Mouse (Mus musculus) right cerebral cortex, postnatal 14 days (tissue): Measurements from ENCODE around the gene Itprid2.

Experiments used
- DNase-seq: peaks from one replicate; pipeline ENCODE4 v3.0.0; 2022

Gene Itprid2

DNA sequence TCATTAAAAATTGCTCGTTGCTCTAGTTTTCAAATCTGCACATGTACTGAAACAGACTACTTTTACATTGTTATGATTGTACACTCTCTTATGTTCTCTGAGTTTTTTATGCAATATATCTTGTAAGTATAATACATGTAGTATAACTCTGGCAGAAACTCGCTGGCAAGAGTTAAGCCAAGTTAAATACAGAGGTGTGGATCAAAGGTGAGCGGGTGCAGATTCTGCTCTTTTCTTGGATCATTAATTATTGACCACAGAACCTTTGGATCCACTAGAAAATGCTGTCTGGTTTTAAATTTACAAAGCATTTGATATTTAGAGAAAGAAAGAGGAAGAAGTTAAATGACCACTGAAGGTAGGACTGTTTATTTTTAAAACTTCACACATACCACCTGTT is 16.5 kb downstream of the Itprid2 start:
- DNase-seq, result no peak

DNA sequence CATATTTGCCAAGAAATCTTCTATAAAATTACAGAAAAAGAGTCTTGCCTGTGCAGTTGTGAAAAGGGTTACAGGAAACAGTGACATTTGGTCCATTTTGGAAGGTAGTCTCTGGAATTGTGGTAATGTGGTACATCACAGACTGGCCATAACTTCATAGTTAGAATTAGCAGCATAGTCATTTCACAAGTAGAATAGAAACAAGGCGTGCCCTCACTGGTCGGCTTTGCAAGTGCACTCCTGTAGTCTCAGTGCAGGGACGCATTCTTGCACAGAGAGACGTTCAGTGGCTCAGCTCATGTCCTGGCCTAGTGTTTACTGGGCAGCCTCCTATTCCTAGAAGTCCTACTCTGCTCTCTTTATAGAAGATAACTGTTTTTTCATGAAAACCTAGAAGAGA is 17.4 kb downstream of the Itprid2 start:
- DNase-seq, result no peak

DNA sequence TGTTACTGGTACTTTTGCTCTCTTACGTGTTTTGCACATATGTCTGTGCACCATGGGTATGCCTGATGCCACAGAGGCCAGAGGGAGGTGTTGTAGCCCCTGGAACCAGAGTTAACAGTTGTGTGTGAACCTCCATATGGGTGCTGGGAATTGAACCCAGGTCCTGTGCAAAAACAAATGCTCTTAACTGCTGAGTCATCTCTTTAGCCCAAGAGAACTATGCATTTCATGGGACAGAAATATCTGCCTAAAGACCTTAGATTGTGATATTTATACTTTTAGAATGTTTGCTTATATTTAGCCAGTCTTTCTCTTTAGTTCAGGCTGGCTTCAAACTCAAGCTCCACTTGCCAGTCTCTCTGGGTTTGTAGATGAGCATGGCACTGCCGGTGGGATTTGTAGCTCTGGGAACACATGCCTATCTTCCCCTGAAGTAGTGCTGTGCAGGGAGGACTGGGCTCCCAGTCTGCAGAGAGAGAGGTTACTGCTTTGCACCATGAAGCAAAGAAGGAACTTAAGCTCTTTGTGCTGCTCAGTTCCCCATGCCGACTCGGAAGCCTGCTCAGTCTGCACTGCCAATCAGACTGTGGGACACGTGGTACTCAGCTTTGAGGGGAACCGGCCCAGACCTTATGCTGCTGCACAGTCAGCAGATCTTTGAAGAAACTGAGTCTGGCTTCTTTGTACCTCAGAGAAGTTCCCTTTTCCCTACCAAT is 18.1 kb downstream of the Itprid2 start:
- DNase-seq, result no peak

DNA sequence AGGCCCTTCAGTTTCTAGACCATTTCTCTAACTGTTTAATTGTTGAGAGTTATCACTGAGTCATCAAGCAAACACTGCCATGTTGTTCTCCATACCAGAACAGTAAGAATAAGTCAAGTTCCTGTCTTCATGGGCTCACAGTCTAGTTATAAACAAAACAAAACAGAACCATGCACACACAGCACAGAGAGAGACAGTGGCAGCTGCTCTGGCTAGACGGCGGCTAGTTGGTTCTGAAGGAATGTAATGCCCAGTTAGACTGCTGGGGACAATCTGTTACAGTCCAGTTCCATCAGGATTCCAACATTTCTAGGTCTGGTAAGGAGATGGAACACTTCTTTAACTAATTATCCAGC is 18.6 kb downstream of the Itprid2 start:
- no peak for DNase-seq

DNA sequence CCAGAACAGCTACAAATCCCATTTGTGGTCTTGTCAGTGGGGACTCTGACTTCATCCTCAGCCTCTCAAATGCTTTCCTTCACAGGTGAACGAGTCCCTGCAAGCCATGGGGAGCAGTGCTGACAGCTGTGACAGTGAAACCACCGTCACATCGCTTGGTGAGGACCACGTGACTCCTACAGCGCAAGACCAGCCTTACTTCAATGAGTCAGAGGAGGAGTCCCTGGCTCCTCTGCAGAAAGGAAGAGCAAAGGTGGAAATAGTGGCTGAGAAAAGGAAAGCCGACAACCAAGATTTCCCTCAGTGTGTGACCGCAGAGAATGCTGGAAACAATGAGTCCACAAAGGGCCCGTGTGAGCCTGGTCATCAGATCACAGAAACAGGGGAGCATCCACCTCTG is 21.9 kb downstream of the Itprid2 start:
- DNase-seq, result no peak

DNA sequence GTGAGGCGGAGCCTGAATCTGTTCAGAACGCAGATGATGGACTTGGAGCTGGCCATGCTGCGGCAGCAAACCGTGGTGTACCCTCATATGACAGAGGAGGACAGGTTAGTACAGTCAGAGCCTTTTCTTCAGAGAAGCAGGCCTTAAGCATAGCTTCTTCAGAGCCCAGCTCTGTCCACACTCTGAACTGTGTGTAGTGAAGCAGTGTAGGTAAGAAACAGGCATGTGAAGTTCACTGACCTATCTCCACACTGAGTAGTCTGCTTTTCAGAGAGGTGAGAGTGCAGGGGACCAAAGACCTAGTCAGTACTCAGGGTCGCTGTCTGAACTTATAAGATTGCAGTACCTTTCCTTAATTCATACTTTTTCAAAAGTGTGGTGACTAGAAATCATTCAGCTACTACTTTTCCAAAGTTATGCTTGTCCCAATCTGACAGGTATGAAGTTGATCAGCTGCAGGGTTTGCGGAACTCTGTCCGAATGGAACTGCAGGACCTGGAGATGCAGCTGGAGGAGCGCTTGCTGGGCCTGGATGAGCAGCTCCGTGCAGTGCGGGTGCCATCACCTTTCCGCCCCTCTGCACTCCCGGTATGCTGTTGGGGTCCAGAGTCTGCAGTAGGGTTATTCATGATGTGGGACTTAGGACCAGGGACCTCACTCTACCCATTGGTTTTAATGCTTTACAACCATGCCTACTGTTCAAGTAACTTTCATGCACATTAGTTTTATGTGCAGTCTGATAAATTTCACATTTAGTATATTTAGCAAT is 25.4 kb downstream of the Itprid2 start:
- no peak for DNase-seq

DNA sequence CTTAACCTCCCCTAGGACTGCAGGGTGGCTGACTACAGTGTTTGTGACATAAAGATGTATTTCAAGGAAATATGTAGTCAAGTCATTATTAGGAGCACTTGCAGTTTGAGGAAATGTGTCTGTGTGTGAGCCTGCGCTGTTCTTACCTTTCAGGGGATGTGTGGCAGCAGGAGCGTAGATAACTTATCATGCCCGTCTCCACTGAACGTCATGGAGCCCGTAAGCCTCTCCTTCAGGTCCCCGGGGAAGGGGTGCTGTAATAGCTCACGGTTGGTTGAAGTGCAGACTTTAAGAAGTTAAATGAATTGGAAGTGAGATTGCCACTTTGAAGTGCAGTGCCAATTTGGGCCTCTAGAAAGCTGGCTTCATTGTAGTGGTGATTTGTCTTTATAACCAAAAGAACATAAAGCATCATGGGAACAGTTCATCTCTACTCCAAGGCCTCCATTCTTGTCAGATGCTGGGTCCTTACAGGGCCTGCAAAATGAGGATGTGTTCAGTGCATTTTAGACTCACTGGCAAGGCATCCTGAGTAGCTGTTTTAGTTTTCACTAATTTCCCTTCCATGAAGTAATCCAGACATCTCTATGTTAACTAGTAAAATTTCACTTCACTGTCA is 26.4 kb downstream of the Itprid2 start:
- DNase-seq, result no peak

DNA sequence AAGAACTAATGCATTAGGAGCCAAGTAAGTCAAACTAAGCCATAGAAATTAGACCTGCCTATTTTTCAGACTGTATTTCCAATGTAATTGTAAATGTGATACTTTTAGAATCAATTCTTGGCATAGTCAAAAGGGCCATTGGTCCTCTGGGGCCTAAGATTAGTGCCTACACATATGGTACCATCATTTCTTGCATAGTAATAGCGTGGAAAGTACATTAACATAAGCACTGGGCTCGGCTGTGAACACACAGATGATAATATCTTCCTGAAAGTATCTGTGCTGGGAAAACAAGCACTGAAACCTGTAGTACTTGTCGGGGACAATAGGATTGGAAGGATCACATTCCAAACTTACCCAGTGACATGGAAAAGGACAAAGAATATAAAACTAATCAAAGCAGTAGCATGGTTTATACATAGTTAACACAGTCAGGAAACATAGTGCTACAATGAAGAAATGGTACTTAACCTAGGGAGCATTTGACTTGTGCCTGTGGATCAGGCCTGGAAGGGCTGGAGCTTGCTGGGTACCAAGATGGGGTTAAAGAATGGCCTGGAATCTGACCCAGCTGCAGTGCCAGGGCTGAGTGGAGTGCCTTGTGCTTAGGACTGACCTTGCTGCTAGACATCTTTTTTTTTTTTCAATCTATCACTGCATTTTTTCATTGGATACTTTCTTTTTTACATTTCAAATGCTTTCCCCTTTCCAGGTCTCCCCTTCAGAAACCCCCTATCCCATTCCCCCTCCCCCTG is 29.6 kb downstream of the Itprid2 start:
- no peak for DNase-seq

DNA sequence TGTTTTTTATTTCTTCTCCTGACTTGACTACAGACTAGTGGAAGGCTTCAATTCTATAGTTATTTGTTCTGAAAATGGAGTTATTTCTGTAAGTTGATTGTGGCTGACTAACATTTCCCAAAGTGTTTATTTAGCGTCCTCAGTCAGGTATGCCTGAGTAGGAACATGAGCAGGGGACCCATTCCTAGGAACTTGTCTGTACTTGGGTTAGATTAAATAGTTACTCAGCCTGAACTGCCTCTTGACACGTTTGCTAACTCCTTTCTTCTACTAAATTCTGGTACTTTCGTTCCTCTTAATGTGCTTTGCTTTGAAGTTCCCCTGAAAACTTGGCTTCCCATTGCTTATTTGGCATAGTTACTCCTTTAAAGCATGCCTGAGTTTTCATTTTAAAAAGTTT is 30.3 kb downstream of the Itprid2 start:
- no peak for DNase-seq

DNA sequence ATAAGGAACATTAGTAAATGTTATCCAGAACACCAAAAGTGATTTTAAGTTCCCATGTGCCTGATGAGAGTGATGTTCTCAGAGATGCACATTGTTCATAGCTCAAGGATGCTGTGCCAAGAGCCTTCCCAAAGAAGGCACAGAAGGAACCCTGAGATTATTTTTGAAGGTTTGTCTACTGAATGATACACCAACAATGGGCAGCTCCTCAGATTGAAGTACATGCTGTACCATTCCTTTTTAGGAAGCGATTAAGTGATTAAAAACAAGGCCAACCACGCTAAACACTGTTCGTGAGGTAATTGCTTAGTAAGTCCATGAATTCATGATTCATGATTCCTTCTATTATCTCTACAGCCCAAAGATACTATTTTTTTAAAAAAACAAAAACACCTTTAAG is 40.1 kb downstream of the Itprid2 start:
- DNase-seq, result no peak

DNA sequence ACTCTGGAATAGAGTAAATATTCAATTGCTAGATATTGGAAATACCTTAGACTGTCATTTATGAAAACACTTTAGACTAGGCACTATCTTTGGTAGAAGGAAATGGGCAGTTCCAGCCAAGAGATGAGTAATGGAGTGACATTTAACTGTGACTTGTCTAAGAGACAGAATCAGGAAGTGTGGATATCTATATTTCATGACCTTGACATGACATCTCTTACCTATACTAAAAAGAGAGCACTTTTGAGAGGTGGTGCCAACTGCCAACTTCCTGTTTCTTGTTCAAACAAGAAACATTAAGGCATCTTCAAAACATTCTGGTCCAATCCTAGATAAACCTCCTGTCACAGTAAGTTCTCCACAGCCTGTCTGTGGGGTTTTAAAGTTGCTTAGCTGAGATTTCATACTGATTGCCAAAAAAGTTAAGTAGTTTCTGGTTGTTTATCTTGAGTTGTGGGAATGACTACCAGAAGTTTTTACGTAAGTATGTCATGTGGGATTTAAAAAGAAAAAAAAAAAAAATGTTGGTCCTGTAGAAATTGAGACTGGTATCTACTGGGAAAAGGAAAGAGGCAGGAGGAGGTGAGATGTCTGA is 42.6 kb downstream of the Itprid2 start:
- no peak for DNase-seq

DNA sequence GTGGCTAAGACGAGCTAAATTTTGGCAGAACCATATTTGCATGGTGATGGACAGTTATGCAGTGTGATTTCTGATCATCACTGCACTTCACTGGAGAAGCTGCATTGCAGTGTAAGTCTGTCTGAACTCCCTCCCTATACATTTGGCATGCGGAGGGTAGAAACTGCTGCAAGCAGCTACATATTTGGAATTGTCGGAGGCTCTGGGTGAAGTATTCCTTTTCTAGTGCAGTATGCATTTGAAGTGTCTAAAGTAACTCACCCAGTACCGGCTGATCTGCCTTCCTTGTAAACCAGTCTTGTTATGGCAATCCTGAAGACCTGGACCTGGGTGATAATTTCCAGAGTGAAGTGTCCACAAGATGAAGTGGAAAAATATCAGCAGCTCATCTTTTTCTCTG is 46.5 kb downstream of the Itprid2 start:
- no peak for DNase-seq

DNA sequence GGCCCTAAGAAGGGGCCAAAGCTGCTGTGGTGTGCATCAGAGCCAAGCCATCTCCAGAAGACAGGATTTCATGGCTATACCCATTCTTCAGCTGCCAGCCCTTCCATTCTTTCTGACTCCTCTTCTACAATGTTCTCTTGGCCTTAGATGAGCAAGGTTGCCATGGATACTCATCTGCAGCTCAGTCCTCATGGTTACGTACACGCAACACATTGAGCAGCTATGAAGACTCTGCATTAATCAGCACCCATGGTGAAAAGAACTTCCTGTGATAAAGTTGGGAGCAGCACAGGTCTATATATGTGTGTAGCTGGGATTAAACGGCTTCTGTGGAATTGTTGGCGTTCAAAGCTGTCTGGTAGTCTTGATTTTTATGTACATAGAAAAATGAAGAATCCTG is 48.1 kb downstream of the Itprid2 start:
- DNase-seq, result no peak

DNA sequence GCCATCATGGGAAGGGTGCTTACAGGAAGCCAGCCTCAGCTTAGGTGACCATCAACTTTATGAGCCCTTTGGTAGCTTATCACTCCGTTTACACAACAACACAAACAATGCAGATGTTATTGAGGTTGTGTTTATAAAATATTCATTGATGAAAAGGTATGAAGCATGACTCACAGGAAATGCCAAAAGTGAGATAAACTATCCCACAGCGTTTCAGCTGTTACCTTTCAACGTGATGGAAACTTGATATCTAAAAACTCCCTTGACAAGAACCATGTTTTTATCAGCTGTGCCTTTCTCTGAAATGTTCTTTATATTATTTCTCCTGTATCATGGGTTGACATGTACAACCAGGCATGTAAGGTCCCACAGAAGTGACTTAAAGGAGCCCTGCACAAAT is 55.7 kb downstream of the Itprid2 start:
- DNase-seq, result no peak

DNA sequence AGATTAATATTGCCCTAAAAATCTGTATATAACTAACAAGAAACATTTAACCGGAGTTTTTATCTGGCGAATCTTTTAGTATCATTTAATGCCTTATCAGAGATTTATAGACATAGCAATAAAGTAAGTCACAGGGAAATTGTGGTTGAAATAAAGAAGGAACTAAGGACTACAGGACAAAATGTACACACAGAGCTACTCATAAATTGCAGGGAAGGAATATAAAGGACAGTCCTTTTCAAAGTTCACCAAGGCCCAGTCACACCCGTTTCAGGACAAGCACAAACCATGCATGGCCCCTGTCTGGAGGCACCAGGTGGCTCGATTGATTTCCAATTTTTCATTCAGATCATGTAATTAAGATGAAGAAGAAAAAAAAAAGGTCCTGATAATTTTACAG is 60.0 kb downstream of the Itprid2 start:
- no peak for DNase-seq

DNA sequence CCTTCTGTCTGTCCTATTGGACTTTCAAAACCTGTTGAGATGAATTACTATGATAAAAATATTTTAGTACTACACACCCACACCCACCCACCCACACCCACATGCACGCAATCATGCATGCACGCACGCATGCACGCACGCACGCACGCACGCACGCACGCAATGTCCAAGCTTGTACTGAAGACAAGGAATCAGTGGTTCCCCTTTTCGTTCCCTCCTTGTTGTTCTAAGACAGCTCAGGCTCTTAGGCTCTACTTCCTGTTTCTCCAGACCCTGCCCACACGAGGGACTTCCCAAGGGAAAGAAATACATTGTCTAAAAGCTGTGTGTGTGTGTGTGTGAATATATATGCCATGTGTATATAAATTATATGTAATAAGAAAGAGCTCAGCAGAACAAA is 60.8 kb downstream of the Itprid2 start:
- DNase-seq, result no peak

DNA sequence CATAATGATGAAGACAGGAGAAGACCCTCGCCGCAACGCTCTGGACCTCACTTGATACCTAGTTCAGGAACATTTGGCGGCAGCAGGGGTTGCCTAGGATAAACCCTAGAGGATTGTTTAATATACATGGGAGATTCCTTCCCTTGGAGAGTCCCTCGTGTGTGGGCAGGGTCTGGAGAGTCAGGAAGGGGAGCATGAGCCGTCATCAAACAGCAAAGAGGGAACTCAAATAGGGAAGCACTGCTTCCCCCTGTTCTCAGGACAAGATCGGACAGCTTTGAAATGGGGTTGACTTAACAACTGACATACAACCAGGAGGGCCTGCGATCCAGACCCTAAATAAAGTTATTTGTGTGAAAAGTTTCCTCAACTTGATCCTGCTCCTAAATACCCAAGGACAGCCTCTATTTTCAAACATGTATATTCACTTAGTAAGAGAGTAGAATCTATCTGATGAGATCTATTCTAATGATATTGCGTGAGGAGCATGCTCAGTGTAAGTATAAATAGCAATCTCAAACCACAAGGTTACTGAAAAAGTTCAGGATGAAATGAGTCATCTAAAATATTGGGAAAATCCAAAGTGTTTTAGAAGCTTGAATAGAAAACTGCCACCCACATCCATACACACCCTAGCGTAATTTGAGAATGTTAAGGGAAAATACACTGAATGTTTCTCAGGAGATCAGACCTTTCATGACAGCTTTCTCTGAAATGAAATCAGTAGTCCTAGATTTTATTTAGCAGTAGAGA is 61.5 kb downstream of the Itprid2 start:
- DNase-seq, result no peak

DNA sequence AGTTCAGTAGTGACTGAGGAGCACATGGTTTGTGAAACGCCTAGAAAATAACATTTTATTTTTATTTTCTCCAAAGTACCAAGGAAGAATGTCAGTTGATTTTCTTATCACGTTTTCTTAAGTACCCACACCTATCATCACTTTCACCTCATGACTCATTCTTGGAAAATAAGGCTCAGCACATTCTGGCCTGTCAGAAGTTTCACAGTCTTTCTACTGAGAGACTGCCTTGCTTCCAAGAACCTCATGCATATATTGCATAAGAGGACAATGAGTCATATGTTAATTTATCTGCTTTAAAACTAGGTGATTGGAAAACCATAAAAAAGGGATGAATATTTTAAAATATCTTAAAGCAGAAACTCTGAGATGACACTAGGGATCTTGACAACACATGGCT is 63.0 kb downstream of the Itprid2 start:
- DNase-seq, result no peak

DNA sequence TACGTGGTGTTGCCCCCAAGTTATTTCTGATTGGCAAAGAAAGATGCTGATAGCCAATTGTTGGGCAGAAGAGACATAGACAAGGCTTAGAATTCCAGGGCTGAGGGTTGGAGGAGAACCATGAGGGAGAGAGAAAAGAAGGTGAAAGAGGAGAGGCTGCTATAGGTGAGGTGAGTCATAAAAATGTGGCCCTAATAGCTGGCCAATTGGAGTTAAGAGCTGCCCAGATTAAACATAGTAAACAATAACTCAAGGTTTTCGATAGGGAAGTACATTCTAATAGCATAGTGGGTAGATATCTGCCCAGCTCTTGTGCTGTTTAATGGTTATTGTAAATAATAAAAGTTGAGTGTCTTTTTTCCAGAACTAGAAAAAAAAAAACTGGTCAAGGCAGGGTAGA is 69.6 kb downstream of the Itprid2 start:
- DNase-seq, result no peak

DNA sequence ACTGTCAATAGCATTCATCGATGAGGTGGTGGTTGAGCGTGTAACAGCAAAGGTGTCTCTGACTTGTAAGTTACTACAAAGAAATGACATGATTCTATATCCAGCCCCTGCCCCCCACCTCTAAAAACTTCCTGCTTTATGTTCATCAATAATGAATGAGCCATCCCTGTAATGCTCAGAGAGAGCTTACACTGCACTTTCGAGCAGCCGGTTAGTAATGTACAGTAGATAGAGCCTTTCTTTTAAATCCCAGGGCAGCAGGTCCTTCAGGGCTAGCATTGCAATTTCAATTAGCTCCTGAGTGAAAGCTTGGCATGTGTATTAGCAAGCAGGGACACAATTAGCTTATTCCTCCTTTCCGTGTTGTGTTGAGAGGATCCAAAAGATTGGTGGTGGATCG is 72.4 kb downstream of the Itprid2 start, which contains the start of gene Ppp1r1c:
Ppp1r1c (plus strand) TSS at position 206 of the 400 bp plus-strand sequence.
- DNase-seq, result no peak

DNA sequence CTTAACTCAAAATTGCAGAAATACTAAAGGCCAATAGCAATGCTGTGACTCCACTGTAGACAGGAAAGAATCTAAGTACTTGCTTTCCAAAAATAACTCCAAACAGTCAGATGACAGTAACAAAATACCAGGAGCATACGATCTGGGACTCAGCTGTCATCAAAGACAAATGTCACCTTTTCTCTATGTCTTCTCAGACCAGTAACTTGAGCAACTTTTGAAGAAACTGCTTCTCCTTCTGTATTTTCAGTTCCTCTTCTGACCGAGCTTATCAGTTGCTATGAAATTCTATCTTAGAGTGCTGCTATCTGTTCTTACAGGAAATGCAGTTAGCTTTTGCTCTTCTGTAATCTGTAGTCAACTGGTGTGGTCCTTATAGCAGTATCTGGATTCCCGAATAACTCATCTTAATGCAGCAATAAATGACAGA is 78.5 kb downstream of the Itprid2 start:
- no peak for DNase-seq

DNA sequence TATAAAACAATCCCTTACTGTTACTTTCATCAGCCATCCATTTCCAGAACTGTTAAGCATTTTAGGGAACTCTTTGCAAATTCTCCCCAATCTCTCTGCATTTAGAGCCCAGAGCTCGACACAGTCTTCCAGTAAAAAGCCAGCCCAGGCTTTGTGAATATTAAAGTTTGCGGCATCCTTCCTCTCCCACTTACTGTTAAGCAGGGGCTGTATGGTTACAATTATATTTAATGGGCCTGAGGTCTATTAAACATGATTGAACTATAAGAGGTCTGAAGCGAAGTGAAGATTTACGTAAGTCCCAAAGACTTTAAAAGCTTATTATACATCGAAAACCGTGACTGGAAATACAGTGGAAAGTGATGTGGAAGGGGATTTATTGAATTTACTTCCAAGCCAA is 79.6 kb downstream of the Itprid2 start:
- no peak for DNase-seq
